Mouse (Mus musculus) liver, postnatal 0 days (tissue): ENCODE measurements around the gene Srcin1. TPM values are rescaled to one million over a fixed set of nuclear protein-coding genes. Genes with fewer than 3 reads are reported as not detected.

Source experiments
- ATAC-seq: fragments of 200-750 bp; cut with Nextera tagmentation; 2 replicates; pipeline ENCODE4 v1.8.0; 2017; ENCODE audit warnings: mild to moderate bottlenecking, moderate library complexity
- DNase-seq: peaks from one replicate; pipeline ENCODE4 v3.0.0-alpha.2; 2016
- H3K27ac ChIP-seq: fragments of 300-500 bp; sonication (generic); 2 replicates; pipeline ENCODE4 v1.5.1; 2014; ENCODE audit warnings: antibody characterized with exemption, moderate library complexity, mild to moderate bottlenecking, low read depth
- H3K27me3 ChIP-seq: fragments of 300-500 bp; sonication (generic); 2 replicates; pipeline ENCODE4 v1.6.1; 2014; ENCODE audit warnings: low read length, control low read depth, mixed read lengths; ENCODE audit not compliant: insufficient read depth
- H3K36me3 ChIP-seq: fragments of 300-500 bp; sonication (generic); replicated peaks from 2 replicates; pipeline ENCODE4 v1.6.1; 2014; ENCODE audit warnings: mild to moderate bottlenecking, control low read depth, low read length, moderate library complexity, mixed read lengths; ENCODE audit not compliant: insufficient read depth
- H3K4me1 ChIP-seq: fragments of 300-500 bp; sonication (generic); 2 replicates; pipeline ENCODE4 v1.6.1; 2014; ENCODE audit warnings: antibody characterized with exemption, mild to moderate bottlenecking, control low read depth; ENCODE audit not compliant: insufficient read depth
- H3K4me2 ChIP-seq: fragments of 300-500 bp; sonication (generic); 2 replicates; pipeline ENCODE4 v1.6.1; 2014; ENCODE audit warnings: low read depth, mild to moderate bottlenecking, low read length, moderate library complexity, mixed read lengths
- H3K4me3 ChIP-seq: fragments of 300-500 bp; sonication (generic); 2 replicates; pipeline ENCODE4 v1.5.1; 2014; ENCODE audit warnings: low read depth, low read length
- H3K9ac ChIP-seq: fragments of 300-500 bp; sonication (generic); replicated peaks from 2 replicates; pipeline ENCODE4 v1.6.1; 2014; ENCODE audit warnings: mild to moderate bottlenecking, moderate library complexity
- H3K9me3 ChIP-seq: fragments of 300-500 bp; sonication (generic); 2 replicates; pipeline ENCODE4 v1.6.1; 2016; ENCODE audit warnings: mild to moderate bottlenecking, control low read depth, low read length, mixed read lengths
- CTCF ChIP-seq: sonication (generic); IDR thresholded peaks from 2 replicates; pipeline ENCODE4 v1.5.1; 2016; ENCODE audit warnings: antibody characterized with exemption, low read depth
- EP300 ChIP-seq: IDR thresholded peaks from 2 replicates; pipeline ENCODE4 v1.6.1; 2016; ENCODE audit warnings: antibody characterized with exemption, low read depth, mild to moderate bottlenecking
- WGBS: fragments of 180-500 bp; shearing (Covaris S2); extraction: QIAGEN DNeasy Blood & Tissue Kit; methylation state at CpG from one replicate; pipeline ENCODE4 v1.1.7; 2014; ENCODE audit not compliant: insufficient replicate concordance; 5-methylcytosine and 5-hydroxymethylcytosine counted together
- polyA plus RNA-seq: library from polyadenylated mRNA; unstranded; fragments of >200 nt; fragmentation: Nextera tagmentation; extraction: Ambion mirVana; gene quantifications from 2 replicates; pipeline ENCODE4 v1.2.1, GENCODE M21; 2015

Srcin1 gene
- polyA plus RNA-seq, 1 experiment from 2014 or later = 0.02 TPM

DNA sequence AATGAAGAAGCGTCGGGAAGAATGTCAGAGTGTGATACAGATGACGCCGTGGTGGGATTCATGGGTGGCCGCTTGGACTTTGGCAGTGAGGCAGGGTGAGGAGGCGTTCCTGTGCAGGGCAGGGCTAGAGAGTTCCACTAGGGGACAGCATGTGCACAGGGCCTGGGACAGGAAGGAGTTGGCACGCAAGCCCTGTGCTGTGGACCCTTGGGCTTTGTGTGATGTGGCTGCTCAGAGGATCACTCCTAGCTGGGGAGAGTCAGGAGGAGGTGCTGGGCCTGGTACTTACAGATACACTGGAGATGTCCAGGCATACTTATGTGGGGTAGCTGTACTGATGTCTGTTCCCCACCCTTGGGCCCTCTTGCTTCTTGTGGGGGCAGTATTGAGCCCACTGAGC, 106.2 kb downstream of the Srcin1 start:
- Histone ChIP-seq H3K36me3 (peaks cover 83% of the 10 kb centered on the region), H3K27me3 (no peaks in the 10 kb centered on the region), H3K9me3 (no peaks in the 10 kb centered on the region), H3K4me3 (no peak overlapping the region), H3K27ac (no peak overlapping the region), H3K4me1 (no peaks in the 10 kb centered on the region), H3K9ac (no peak overlapping the region), H3K4me2 (no peak overlapping the region)
- TF ChIP-seq CTCF (no peak), EP300 (no peak)
- ATAC-seq (no peak), DNase-seq (no peak)
- 95% methylated on average over 7 of the region's 7 CpGs for WGBS

DNA sequence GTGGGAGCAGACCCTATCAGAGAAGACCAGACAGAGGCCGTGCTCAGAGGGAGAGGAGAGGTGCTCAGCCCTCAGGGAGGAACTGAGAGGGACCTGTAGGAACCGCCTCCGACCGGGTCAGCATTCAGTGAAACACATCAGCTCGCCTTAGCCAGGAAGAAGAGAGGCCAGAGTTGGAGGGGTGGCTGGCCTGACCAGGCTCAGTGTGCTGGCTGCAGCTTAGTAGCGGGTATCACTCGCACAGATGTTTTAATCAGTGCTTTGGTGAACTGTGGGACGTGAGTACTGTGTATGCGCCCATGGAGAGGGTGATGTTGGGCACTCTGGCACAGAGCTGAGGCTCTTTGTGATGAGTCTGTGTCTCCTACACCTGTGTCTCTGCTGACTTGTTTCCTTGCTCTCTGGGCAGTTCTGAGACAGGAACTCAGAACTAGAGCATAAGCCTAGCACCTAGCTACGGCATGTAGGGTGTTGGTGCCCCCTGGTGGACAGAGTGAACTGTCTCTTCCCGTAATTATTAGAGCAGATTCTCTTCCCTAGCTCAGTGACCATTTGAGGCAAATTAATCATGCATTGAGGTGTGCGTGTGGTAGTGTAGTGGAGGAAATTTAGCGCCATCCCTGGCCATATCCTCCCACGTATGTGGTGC, 107.2 kb downstream of the Srcin1 start:
- no peak for TF ChIP-seq EP300
- TF ChIP-seq CTCF = peak; percentile 99
- H3K27me3 ChIP-seq = no peaks in the 10 kb centered on the region
- no peak overlapping the region for H3K4me2 ChIP-seq
- peak; percentile 89 for DNase-seq
- H3K9me3 ChIP-seq = no peaks in the 10 kb centered on the region
- 61% methylated on average over 14 of the region's 14 CpGs for WGBS
- no peak overlapping the region for H3K27ac ChIP-seq
- H3K4me1 ChIP-seq = no peaks in the 10 kb centered on the region
- no peak overlapping the region for H3K9ac ChIP-seq
- no peak overlapping the region for H3K4me3 ChIP-seq
- peaks cover 83% of the 10 kb centered on the region for H3K36me3 ChIP-seq
- peak; percentile 76 for ATAC-seq

DNA sequence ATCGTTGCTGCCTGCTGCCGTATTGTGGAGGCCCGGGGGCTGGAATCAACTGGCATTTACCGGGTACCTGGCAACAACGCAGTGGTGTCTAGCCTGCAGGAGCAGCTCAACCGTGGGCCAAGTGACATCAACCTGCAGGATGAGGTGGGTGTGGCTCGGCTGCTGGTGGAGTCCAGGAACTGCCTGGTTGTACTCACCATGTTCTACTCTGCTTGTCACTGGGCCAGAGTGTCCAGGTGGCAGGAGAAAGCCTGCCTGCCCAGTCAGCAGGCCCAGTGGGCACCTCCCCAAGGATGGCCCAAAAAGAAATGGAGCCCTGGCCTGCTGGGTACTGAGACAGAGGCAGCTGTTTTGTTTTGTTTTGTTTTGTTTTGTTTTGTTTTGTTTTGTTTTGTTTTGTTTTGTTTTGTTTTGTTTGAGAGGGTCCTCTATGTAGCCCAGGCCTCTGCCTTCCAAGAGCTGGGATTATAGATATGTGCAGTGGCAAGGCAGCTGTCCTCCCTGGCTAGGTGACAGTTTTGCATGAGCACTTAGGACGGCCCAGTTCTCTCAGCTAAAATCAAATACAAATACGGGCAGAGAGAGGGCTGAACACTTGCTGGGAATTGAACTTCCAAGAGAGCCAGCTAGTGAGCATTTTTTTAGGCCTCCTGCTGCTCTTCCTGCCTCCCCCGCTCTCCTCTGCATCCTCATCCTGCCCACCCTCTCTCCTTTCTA, 109.4 kb downstream of the Srcin1 start:
- Histone ChIP-seq H3K4me3 (no peak overlapping the region), H3K9me3 (no peaks in the 10 kb centered on the region), H3K4me1 (no peaks in the 10 kb centered on the region), H3K4me2 (no peak overlapping the region), H3K27me3 (no peaks in the 10 kb centered on the region), H3K36me3 (peaks cover 92% of the 10 kb centered on the region), H3K9ac (no peak overlapping the region), H3K27ac (no peak overlapping the region)
- no peak for TF ChIP-seq CTCF
- no peak for TF ChIP-seq EP300
- DNase-seq (no peak), ATAC-seq (no peak)
- 79% methylated on average over 10 of the region's 10 CpGs for WGBS

DNA sequence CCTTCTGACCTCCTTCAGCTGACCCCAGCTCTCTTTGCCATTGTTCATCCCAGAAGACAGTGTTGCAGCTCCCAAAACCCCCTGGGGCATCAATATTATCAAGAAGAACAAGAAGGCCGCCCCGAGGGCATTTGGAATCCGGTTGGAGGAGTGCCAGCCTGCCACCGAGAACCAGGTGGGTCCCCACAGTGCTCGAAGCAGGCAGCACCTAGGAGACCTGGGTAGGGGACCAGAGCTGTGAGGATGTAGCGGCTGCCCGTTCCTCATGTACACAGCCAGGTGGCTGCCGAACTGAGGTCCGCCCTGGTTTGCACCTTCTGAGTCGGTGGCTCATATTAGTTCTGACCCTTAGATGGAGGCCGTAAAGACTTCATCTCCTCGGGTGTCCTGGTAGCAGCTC, 110.0 kb downstream of the Srcin1 start:
- no peaks in the 10 kb centered on the region for H3K9me3 ChIP-seq
- H3K9ac ChIP-seq = no peak overlapping the region
- ATAC-seq = no peak
- 93% methylated on average over 12 of the region's 12 CpGs for WGBS
- H3K4me1 ChIP-seq = no peaks in the 10 kb centered on the region
- no peaks in the 10 kb centered on the region for H3K27me3 ChIP-seq
- DNase-seq = no peak
- H3K36me3 ChIP-seq = peaks cover 93% of the 10 kb centered on the region
- no peak overlapping the region for H3K4me3 ChIP-seq
- H3K27ac ChIP-seq = no peak overlapping the region
- TF ChIP-seq CTCF (no peak), EP300 (no peak)
- no peak overlapping the region for H3K4me2 ChIP-seq

DNA sequence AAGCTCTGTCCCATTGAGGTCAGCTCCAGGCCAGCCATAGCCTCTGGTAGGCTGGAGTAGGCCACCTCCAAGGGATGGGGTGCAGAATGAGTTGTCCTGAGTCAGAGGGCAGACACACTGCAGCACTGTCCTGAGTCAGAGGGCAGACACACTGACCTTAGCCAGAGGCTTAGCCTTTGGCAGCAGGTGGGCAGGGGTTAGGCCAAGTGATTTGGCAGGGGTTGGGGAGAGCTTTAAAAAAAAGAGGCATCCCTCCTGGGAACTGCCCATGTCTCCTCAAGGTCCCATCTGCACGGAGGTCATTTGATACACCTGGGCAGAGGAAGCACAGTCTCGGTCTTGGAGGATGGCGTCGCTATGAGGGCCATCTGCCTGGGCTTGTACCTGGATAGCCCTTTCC, 112.0 kb downstream of the Srcin1 start:
- H3K36me3 ChIP-seq = peaks cover 88% of the 10 kb centered on the region
- DNase-seq (no peak), ATAC-seq (no peak)
- H3K4me3 ChIP-seq = no peak overlapping the region
- 94% methylated on average over 4 of the region's 4 CpGs for WGBS
- H3K9me3 ChIP-seq = no peaks in the 10 kb centered on the region
- H3K4me1 ChIP-seq = no peaks in the 10 kb centered on the region
- no peak overlapping the region for H3K4me2 ChIP-seq
- no peak overlapping the region for H3K27ac ChIP-seq
- TF ChIP-seq CTCF = no peak
- TF ChIP-seq EP300 = no peak
- no peak overlapping the region for H3K9ac ChIP-seq
- H3K27me3 ChIP-seq = no peaks in the 10 kb centered on the region

DNA sequence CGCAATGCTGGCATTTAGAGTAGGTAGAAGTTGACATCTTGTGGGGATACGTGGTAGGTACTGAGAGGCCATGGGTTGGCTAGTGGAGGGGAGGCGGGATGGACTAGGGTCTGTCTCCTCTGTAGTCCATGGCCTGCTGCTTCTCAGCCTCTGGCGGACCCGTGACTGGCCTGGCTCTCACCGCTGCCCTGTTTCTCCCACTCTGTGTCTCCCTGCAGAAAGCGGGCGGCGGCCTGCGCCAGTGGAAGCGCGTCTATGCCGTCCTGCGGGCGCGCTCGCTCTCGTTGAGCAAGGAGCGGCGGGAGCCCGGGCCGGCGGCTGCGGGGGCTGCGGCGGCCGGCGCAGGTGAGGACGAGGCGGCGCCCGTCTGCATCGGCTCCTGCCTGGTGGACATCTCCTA, 112.8 kb downstream of the Srcin1 start:
- no peak overlapping the region for H3K4me2 ChIP-seq
- H3K4me1 ChIP-seq = no peaks in the 10 kb centered on the region
- no peak for TF ChIP-seq CTCF
- no peak for TF ChIP-seq EP300
- DNase-seq (no peak), ATAC-seq (no peak)
- no peaks in the 10 kb centered on the region for H3K27me3 ChIP-seq
- 89% methylated on average over 33 of the region's 33 CpGs for WGBS
- no peak overlapping the region for H3K4me3 ChIP-seq
- no peaks in the 10 kb centered on the region for H3K9me3 ChIP-seq
- peaks cover 89% of the 10 kb centered on the region for H3K36me3 ChIP-seq
- no peak overlapping the region for H3K9ac ChIP-seq
- H3K27ac ChIP-seq = no peak overlapping the region
